ENCODE assay signal across 8 mouse cellular contexts in genomic region chr11:69037231-69038061, GRCm38 (mm10). TPM values are rescaled to one million over a fixed set of nuclear protein-coding genes. Genes with fewer than 3 reads are reported as not detected.
DNase-seq lines count a peak whose midpoint lies in the region; ATAC-seq and TF ChIP-seq lines count a peak whose summit lies in the region.

No protein-coding gene starts in this region.

- peak overlapping the region; percentile 68 for H3K9ac ChIP-seq in intestine, embryonic 15.5 days
- H3K9ac ChIP-seq in midbrain, embryonic 11.5 days (ENCODE audit: low read length) = peak overlapping the region; percentile 86

- no peaks in the 10 kb centered on the region for H3K9me3 ChIP-seq in intestine, embryonic 15.5 days
- H3K9me3 ChIP-seq in midbrain, embryonic 11.5 days (ENCODE audit: control insufficient read depth, low read length) = no peaks in the 10 kb centered on the region

- H3K4me2 ChIP-seq in intestine, embryonic 15.5 days (replicated peaks) = peak overlapping the region; percentile 62
- peak overlapping the region; percentile 56 for H3K4me2 ChIP-seq in midbrain, embryonic 11.5 days

- 1% methylated on average over 34 of the region's 34 CpGs for WGBS in intestine, embryonic 15.5 days
- WGBS in midbrain, embryonic 11.5 days = 1% methylated on average over 34 of the region's 34 CpGs
- WGBS in small intestine, adult 2 months = under 1% methylated on average over 34 of the region's 34 CpGs

- no peak for TF ChIP-seq POLR2A in small intestine, adult 2 months (IDR thresholded peaks at IDR 0.05; ENCODE audit: low read depth, low read length)

- peaks cover 11% of the 10 kb centered on the region for H3K4me1 ChIP-seq in intestine, embryonic 15.5 days (replicated peaks)
- H3K4me1 ChIP-seq in midbrain, embryonic 11.5 days (ENCODE audit: control insufficient read depth, insufficient read depth, low read length) = peaks cover 21% of the 10 kb centered on the region
- H3K4me1 ChIP-seq in small intestine, adult 2 months (ENCODE audit: control insufficient read depth, insufficient read depth, insufficient read length, low read length) = peaks cover 9% of the 10 kb centered on the region; the same call in 1 of the 2 replicates

- peak; percentile 7; the same call in 1 of the 2 replicates for ATAC-seq in common myeloid progenitor, adult 5-6 weeks (replicated peaks; ENCODE audit: low read depth, poor library complexity, severe bottlenecking)
- ATAC-seq in intestine, embryonic 15.5 days = peak; percentile 57
- ATAC-seq in midbrain, embryonic 11.5 days (ENCODE audit: low FRiP score) = peak; percentile 48
- ATAC-seq in activated CD4-positive, CD25-positive, alpha-beta regulatory T cell, adult 4 months = no peak

- no peaks in the 10 kb centered on the region for H3K27me3 ChIP-seq in intestine, embryonic 15.5 days (replicated peaks)
- H3K27me3 ChIP-seq in midbrain, embryonic 11.5 days (ENCODE audit: control insufficient read depth, insufficient read depth, low read length) = no peaks in the 10 kb centered on the region
- no peaks in the 10 kb centered on the region for H3K27me3 ChIP-seq in small intestine, adult 2 months (ENCODE audit: control insufficient read depth, insufficient read depth, low read length)

- peak overlapping the region; percentile 68 for H3K4me3 ChIP-seq in intestine, embryonic 15.5 days (replicated peaks)
- peak overlapping the region; percentile 74 for H3K4me3 ChIP-seq in midbrain, embryonic 11.5 days (ENCODE audit: low read depth, low read length)
- peak overlapping the region; percentile 69 for H3K4me3 ChIP-seq in small intestine, adult 2 months (ENCODE audit: low read depth, low read length)

- no peak for TF ChIP-seq CTCF in small intestine, adult 2 months (IDR thresholded peaks at IDR 0.05; ENCODE audit: extremely low read depth, insufficient read length, insufficient replicate concordance, low read depth, low read length)

- DNase-seq in adrenal gland, adult (ENCODE audit: inconsistent age in 2 of 2, low spot score in 1 of 2) = peak; percentile 89 to 97
- peak; percentile 61 for DNase-seq in gastrocnemius, postnatal 10 days
- DNase-seq in left cerebral cortex, postnatal 25 days (ENCODE audit: low spot score in 2 of 2) = peak; percentile 90 to 95
- DNase-seq in midbrain, embryonic 11.5 days (ENCODE audit: low spot score, missing footprints) = peak; percentile 100

- H3K27ac ChIP-seq in intestine, embryonic 15.5 days = peak overlapping the region; percentile 84
- peak overlapping the region; percentile 21 for H3K27ac ChIP-seq in midbrain, embryonic 11.5 days (ENCODE audit: low read depth, low read length)
- peak overlapping the region; percentile 5; the same call in 1 of the 2 replicates for H3K27ac ChIP-seq in small intestine, adult 2 months (ENCODE audit: insufficient read depth, low read depth, low read length)

- H3K36me3 ChIP-seq in intestine, embryonic 15.5 days = peaks cover 24% of the 10 kb centered on the region
- H3K36me3 ChIP-seq in midbrain, embryonic 11.5 days (ENCODE audit: control insufficient read depth, insufficient read depth, low read length) = peaks cover 5% of the 10 kb centered on the region; the same call in 1 of the 2 replicates
- peaks cover 5% of the 10 kb centered on the region; the same call in 1 of the 2 replicates for H3K36me3 ChIP-seq in small intestine, adult 2 months (ENCODE audit: control insufficient read depth, insufficient read depth, low read length)

- intact Hi-C loops in left cerebral cortex, postnatal 25 days (cut with DNase I) = loop anchor here (1.0 to 2.0 kb wide), 2 partner anchors 87 to 135 kb away; no protein-coding TSS in a partner anchor

RNA-seq across cellular contexts. Expression of gene Aurkb, which starts 8.0 kb away (rescaled TPM):
- total RNA-seq in common myeloid progenitor, adult 5-6 weeks (2017) = 89.5 and 121 TPM in 2 replicates
- 10 to 100 TPM; 10.2 to 11.6 TPM for total RNA-seq in gastrocnemius, postnatal 10 days (2021)
- polyA plus RNA-seq in intestine, embryonic 15.5 days (2015; fragmentation: Nextera tagmentation; extraction: Ambion mirVana) = 133 and 135 TPM in 2 replicates
- total RNA-seq in left cerebral cortex, postnatal 25 days (2021) = under 1 TPM; 0.73 to 0.99 TPM
- 169 and 171 TPM in 2 replicates for polyA plus RNA-seq in midbrain, embryonic 11.5 days (2014; fragmentation: Nextera tagmentation; extraction: Ambion mirVana)
- polyA plus RNA-seq in small intestine, adult 2 months (2012; rRNA removed) = 15.5 and 30.8 TPM in 2 replicates
- polyA plus RNA-seq in activated CD4-positive, CD25-positive, alpha-beta regulatory T cell, adult 4 months (2017; shearing (Covaris generic)) = 10 to 100 TPM; 24.3 to 33.5 TPM

RNA-seq across cellular contexts. Expression of gene Ctc1, which starts 21.7 kb away (rescaled TPM):
- total RNA-seq in common myeloid progenitor, adult 5-6 weeks (2017) = 18.0 and 30.8 TPM in 2 replicates
- total RNA-seq in gastrocnemius, postnatal 10 days (2021) = 10 to 100 TPM; 11.2 to 17.2 TPM
- 35.1 and 38.6 TPM in 2 replicates for polyA plus RNA-seq in intestine, embryonic 15.5 days (2015; fragmentation: Nextera tagmentation; extraction: Ambion mirVana)
- 10 to 100 TPM; 35.1 to 35.8 TPM for total RNA-seq in left cerebral cortex, postnatal 25 days (2021)
- 54.6 and 54.8 TPM in 2 replicates for polyA plus RNA-seq in midbrain, embryonic 11.5 days (2014; fragmentation: Nextera tagmentation; extraction: Ambion mirVana)
- polyA plus RNA-seq in small intestine, adult 2 months (2012; rRNA removed) = 14.0 and 20.0 TPM in 2 replicates
- 10 to 100 TPM in 1 of 2 experiments, 1 to 10 TPM in 1; 8.7 to 14.6 TPM for polyA plus RNA-seq in activated CD4-positive, CD25-positive, alpha-beta regulatory T cell, adult 4 months (2017; shearing (Covaris generic))

RNA-seq across cellular contexts. Expression of gene Borcs6, which starts 22.1 kb away (rescaled TPM):
- total RNA-seq in common myeloid progenitor, adult 5-6 weeks (2017) = 4.5 and 5.4 TPM in 2 replicates
- total RNA-seq in gastrocnemius, postnatal 10 days (2021) = 10 to 100 TPM; 12.6 to 13.9 TPM
- polyA plus RNA-seq in intestine, embryonic 15.5 days (2015; fragmentation: Nextera tagmentation; extraction: Ambion mirVana) = 8.6 and 8.9 TPM in 2 replicates
- 10 to 100 TPM; 29.1 to 29.5 TPM for total RNA-seq in left cerebral cortex, postnatal 25 days (2021)
- 8.8 and 9.8 TPM in 2 replicates for polyA plus RNA-seq in midbrain, embryonic 11.5 days (2014; fragmentation: Nextera tagmentation; extraction: Ambion mirVana)
- 13.2 and 28.5 TPM in 2 replicates for polyA plus RNA-seq in small intestine, adult 2 months (2012; rRNA removed)
- polyA plus RNA-seq in activated CD4-positive, CD25-positive, alpha-beta regulatory T cell, adult 4 months (2017; shearing (Covaris generic)) = 1 to 10 TPM; 2.1 to 2.4 TPM

RNA-seq across cellular contexts. Expression of gene Pfas, which starts 29.2 kb away (rescaled TPM):
- 50.5 and 57.2 TPM in 2 replicates for total RNA-seq in common myeloid progenitor, adult 5-6 weeks (2017)
- total RNA-seq in gastrocnemius, postnatal 10 days (2021) = 10 to 100 TPM in 1 of 2 experiments, 1 to 10 TPM in 1; 7.8 to 11.2 TPM
- 29.7 and 32.1 TPM in 2 replicates for polyA plus RNA-seq in intestine, embryonic 15.5 days (2015; fragmentation: Nextera tagmentation; extraction: Ambion mirVana)
- 10 to 100 TPM; 17.3 to 18.9 TPM for total RNA-seq in left cerebral cortex, postnatal 25 days (2021)
- polyA plus RNA-seq in midbrain, embryonic 11.5 days (2014; fragmentation: Nextera tagmentation; extraction: Ambion mirVana) = 31.2 and 33.0 TPM in 2 replicates
- 4.7 and 6.0 TPM in 2 replicates for polyA plus RNA-seq in small intestine, adult 2 months (2012; rRNA removed)
- 10 to 100 TPM; 20.4 to 26.3 TPM for polyA plus RNA-seq in activated CD4-positive, CD25-positive, alpha-beta regulatory T cell, adult 4 months (2017; shearing (Covaris generic))

RNA-seq across cellular contexts. Expression of gene Tmem107, which starts 33.2 kb away (rescaled TPM):
- 23.2 and 26.3 TPM in 2 replicates for total RNA-seq in common myeloid progenitor, adult 5-6 weeks (2017)
- 1 to 10 TPM; 4.3 to 5.2 TPM for total RNA-seq in gastrocnemius, postnatal 10 days (2021)
- polyA plus RNA-seq in intestine, embryonic 15.5 days (2015; fragmentation: Nextera tagmentation; extraction: Ambion mirVana) = 43.7 and 47.6 TPM in 2 replicates
- total RNA-seq in left cerebral cortex, postnatal 25 days (2021) = 10 to 100 TPM; 16.9 to 18.2 TPM
- 53.5 and 57.7 TPM in 2 replicates for polyA plus RNA-seq in midbrain, embryonic 11.5 days (2014; fragmentation: Nextera tagmentation; extraction: Ambion mirVana)
- polyA plus RNA-seq in small intestine, adult 2 months (2012; rRNA removed) = 11.8 and 12.8 TPM in 2 replicates
- polyA plus RNA-seq in activated CD4-positive, CD25-positive, alpha-beta regulatory T cell, adult 4 months (2017; shearing (Covaris generic)) = 1 to 10 TPM; 4.4 to 7.1 TPM

Comparison
In these comparisons a context has a peak if more than half of its experiments do, and no peak if none do; other contexts are left out.
1. H3K27ac ChIP-seq: peak in every context shown above with its lines; median percentile 84 in intestine, embryonic 15.5 days; 21 in midbrain, embryonic 11.5 days; 5 in small intestine, adult 2 months.